Mouse (Mus musculus) spleen, adult 12 weeks (tissue): ENCODE results near the gene Cinp.

Experiments used
- DNase-seq: peaks from one replicate; pipeline ENCODE4 v3.0.0; 2022; ENCODE audit warnings: low spot score

Gene Cinp

DNA sequence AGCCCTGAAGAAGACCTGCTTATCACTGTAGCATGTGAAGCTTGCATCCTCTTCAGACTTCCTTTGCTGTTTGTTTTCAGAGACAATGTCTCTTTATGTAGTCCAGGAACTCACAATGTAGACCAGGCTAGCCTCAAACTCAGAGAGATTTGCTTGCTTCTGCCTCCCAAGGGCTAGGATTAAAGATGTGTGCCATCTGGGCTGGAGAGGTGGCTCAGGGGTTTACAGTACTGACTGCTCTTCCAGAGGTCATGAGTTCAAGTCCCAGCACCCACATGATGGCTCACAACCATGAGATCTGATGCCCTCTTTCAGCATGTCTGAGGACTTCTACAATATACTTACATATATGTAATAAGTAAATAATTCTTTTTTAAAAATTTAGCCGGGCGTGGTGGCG, 53.8 kb downstream of the Cinp start:
- DNase-seq = no peak

DNA sequence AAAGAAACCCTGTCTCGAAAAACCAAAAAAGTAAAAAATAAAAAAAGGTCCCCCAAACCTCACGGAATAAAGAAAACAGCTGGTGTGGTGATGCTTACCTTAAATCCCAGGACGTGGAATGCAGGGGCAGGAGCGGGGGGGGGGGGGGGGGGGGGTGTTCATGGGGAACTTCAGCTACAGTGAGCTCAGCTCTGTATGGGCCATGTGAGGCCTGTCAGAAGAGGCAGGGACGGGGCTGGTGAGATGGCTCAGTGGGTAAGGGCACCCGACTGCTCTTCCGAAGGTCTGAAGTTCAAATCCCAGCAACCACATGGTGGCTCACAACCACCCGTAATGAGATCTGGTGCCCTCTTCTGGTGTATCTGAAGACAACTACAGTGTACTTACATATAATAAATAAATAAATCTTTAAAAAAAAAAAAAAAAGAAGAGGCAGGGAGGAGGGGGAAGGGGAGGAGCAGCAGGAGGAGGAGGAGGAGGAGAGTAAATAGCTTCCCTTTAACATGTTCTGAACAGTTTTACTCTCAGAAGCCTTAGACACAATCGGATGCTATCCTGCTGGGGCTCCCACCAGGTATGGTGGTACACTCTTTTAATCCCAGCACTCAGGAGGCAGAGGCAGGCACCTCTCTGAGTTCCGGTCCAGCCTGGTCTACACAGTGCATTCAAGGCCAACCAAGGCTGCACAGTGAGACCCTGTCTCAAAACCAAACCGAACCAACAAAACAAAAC, 58.5 kb downstream of the Cinp start:
- DNase-seq = no peak

DNA sequence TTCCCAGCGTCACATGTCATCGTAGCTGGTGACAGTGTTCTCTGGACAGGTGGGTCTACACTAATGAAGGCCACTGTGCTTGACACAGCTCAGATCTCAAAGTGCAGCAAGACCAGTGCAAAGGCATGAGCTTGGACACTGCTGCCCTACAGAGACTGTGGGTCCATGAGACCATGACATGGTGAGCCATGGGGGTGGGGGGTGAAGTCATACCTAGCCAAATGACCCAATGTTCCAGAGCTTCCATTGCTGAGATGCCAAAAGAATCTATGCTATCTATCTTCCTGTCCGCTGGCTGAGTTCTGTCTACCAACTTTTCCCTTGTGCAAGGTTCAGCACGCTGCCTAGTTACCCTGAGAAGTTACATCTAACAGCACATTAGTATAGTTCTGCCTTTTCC, 60.0 kb downstream of the Cinp start:
- no peak for DNase-seq
